Comparison of ENCODE assay signal across 9 mouse cellular contexts in the genomic region with DNA sequence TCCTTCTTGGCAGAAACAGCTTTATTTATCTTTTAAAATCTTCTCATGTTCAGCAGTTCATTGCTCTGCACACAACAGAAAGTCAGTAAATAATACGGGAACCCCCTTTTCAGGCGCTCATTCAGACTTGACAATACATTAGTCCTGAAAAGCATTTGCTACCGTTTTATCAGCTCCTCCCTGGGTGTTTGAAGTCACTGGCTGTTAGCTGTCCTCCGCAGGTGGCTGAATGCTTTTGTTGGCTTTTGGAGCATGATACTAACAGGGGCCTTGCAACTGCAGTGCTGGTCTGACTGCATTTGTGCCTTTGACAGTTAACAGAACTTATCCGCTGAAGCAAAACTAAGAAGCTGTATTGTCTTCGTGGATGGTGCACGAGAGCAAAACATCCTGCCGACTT.
DNase-seq lines count a peak whose midpoint lies in the region; ATAC-seq and TF ChIP-seq lines count a peak whose summit lies in the region.
"Had no signal": no experiment of that assay in that cellular context is flagged by ENCODE, and none has a peak within 500 bp of the region (broad histone marks: within the 10 kb centered on the region; RNA-seq: fewer than 3 reads in every experiment).

No protein-coding gene starts in this region.

- no peak overlapping the region for H3K27ac ChIP-seq in heart, embryonic 11.5 days (ENCODE audit: low read depth, low read length)
- H3K27ac ChIP-seq in hindbrain, embryonic 12.5 days = no peak overlapping the region
- H3K27ac ChIP-seq in intestine, embryonic 16.5 days (ENCODE audit: low read length) = no peak overlapping the region

- H3K4me3 ChIP-seq in heart, embryonic 11.5 days (ENCODE audit: low read depth, low read length) = no peak overlapping the region
- H3K4me3 ChIP-seq in hindbrain, embryonic 12.5 days = no peak overlapping the region
- H3K4me3 ChIP-seq in intestine, embryonic 16.5 days (ENCODE audit: low read length) = no peak overlapping the region

- H3K36me3 ChIP-seq in heart, embryonic 11.5 days (ENCODE audit: control insufficient read depth, insufficient read depth, low read length) = no peaks in the 10 kb centered on the region
- H3K36me3 ChIP-seq in hindbrain, embryonic 12.5 days = no peaks in the 10 kb centered on the region
- no peaks in the 10 kb centered on the region for H3K36me3 ChIP-seq in intestine, embryonic 16.5 days (ENCODE audit: control insufficient read depth, insufficient read depth, low read length)

- H3K9ac ChIP-seq in heart, embryonic 11.5 days (ENCODE audit: low read depth, low read length) = no peak overlapping the region
- H3K9ac ChIP-seq in hindbrain, embryonic 12.5 days = no peak overlapping the region; the same call in 1 of the 2 replicates
- H3K9ac ChIP-seq in intestine, embryonic 16.5 days (ENCODE audit: low read depth, low read length) = no peak overlapping the region

- no peak for TF ChIP-seq CTCF in brain, embryonic 14.5 days (IDR thresholded peaks at IDR 0.05; ENCODE audit: borderline replicate concordance, extremely low read depth, insufficient read depth, insufficient read length)

- DNase-seq in heart, adult 18-20 months = no peak
- DNase-seq in brain, embryonic 14.5 days (ENCODE audit: low read depth) = peak; percentile 63
- peak; percentile 21 for DNase-seq in neural tube, embryonic 10.5 days (ENCODE audit: extremely low spot score, low spot score)
- DNase-seq in layer of hippocampus, adult 11-12 months (ENCODE audit: low spot score) = no peak
- no peak for DNase-seq in layer of hippocampus, postnatal 14 days (ENCODE audit: low spot score in 2 of 2)
- DNase-seq: cerebellum, adult 9-11 months had no signal

- TF ChIP-seq POLR2A in brain, embryonic 14.5 days (IDR thresholded peaks at IDR 0.05; ENCODE audit: borderline replicate concordance, extremely low read depth, insufficient read depth, insufficient read length, poor library complexity, severe bottlenecking) = no peak

- ATAC-seq in heart, embryonic 11.5 days (replicated peaks; ENCODE audit: insufficient number of reproducible peaks, low FRiP score, low TSS enrichment) = no peak
- ATAC-seq in hindbrain, embryonic 12.5 days (ENCODE audit: low FRiP score) = no peak
- no peak for ATAC-seq in intestine, embryonic 16.5 days

- no peaks in the 10 kb centered on the region for H3K27me3 ChIP-seq in heart, embryonic 11.5 days (ENCODE audit: control insufficient read depth, insufficient read depth, low read length)
- no peaks in the 10 kb centered on the region for H3K27me3 ChIP-seq in hindbrain, embryonic 12.5 days
- no peaks in the 10 kb centered on the region for H3K27me3 ChIP-seq in intestine, embryonic 16.5 days (replicated peaks; ENCODE audit: control insufficient read depth, insufficient read depth, low read length)

- H3K4me1 ChIP-seq in heart, embryonic 11.5 days (ENCODE audit: control insufficient read depth, insufficient read depth, low read length) = 0 out of 2 replicates have a peak, but pooled peaks cover 3% of the 10 kb centered on the region
- H3K4me1 ChIP-seq in hindbrain, embryonic 12.5 days = peaks cover 6% of the 10 kb centered on the region; the same call in 1 of the 2 replicates
- 0 out of 2 replicates have a peak, but pooled peaks cover 4% of the 10 kb centered on the region for H3K4me1 ChIP-seq in intestine, embryonic 16.5 days (ENCODE audit: control insufficient read depth, insufficient read depth, low read length)

- H3K9me3 ChIP-seq in heart, embryonic 11.5 days (replicated peaks; ENCODE audit: control insufficient read depth, low read length) = no peaks in the 10 kb centered on the region
- no peaks in the 10 kb centered on the region for H3K9me3 ChIP-seq in hindbrain, embryonic 12.5 days (replicated peaks)
- H3K9me3 ChIP-seq in intestine, embryonic 16.5 days (ENCODE audit: control insufficient read depth, low read length) = no peaks in the 10 kb centered on the region

- 18% methylated on average over 8 of the region's 8 CpGs for WGBS in heart, embryonic 11.5 days (ENCODE audit: insufficient replicate concordance)
- WGBS in hindbrain, embryonic 12.5 days = 6% methylated on average over 8 of the region's 8 CpGs
- 20% methylated on average over 8 of the region's 8 CpGs for WGBS in intestine, embryonic 16.5 days

- peak overlapping the region; percentile 29 for H3K4me2 ChIP-seq in heart, embryonic 11.5 days
- H3K4me2 ChIP-seq in hindbrain, embryonic 12.5 days (replicated peaks) = peak overlapping the region; percentile 30
- no peak overlapping the region for H3K4me2 ChIP-seq in intestine, embryonic 16.5 days (ENCODE audit: low read depth, low read length)

Comparison
In these comparisons a context has a peak if more than half of its experiments do, and no peak if none do; other contexts are left out.
1. DNase-seq: peak in brain, embryonic 14.5 days (single experiment) and neural tube, embryonic 10.5 days (single experiment); none in heart, adult 18-20 months (0 of 2), layer of hippocampus, adult 11-12 months (single experiment) and layer of hippocampus, postnatal 14 days (0 of 2).